Mouse (Mus musculus): ENCODE data around the gene Ulk3. TPM values are rescaled to one million over a fixed set of nuclear protein-coding genes. Genes with fewer than 3 reads are reported as not detected.

Ulk3 gene
- total and polyA plus RNA-seq, 3 experiments = 3.3 to 14.3 (median 10.5) TPM

GRCm38 (mm10) chr9:57641775-57642550 lies 52.7 kb downstream of the Ulk3 start:
- H3K4me1 ChIP-seq (ENCODE audit: insufficient read depth, low read depth, low read length) = peaks cover 90% of the 10 kb centered on the region
- ATAC-seq (ENCODE audit: extremely low read depth, insufficient number of reproducible peaks, low FRiP score, poor library complexity, severe bottlenecking) (no peak), DNase-seq (ENCODE audit: low spot score) (no peak)
- H3K36me3 ChIP-seq (replicated peaks) = peaks cover 69% of the 10 kb centered on the region
- TF ChIP-seq CTCF (IDR thresholded peaks at IDR 0.05; ENCODE audit: low read depth, low read length) = no peak
- no peak for TF ChIP-seq POLR2AphosphoS5 (IDR thresholded peaks at IDR 0.05; ENCODE audit: insufficient replicate concordance, low read depth, low read length)
- TF ChIP-seq TAL1 (conservative IDR thresholded peaks at IDR 0.05; ENCODE audit: low read depth, low read length) = no peak
- no peak for TF ChIP-seq GATA1 (IDR thresholded peaks at IDR 0.05; ENCODE audit: borderline replicate concordance, low read length)
- no peak for TF ChIP-seq GATA2 (IDR thresholded peaks at IDR 0.05; ENCODE audit: borderline replicate concordance, low read depth, low read length)
- peak overlapping the region; percentile 92; the same call in 1 of the 2 replicates for H3K4me3 ChIP-seq (ENCODE audit: low read depth, low read length)
- no peaks in the 10 kb centered on the region for H3K27me3 ChIP-seq (ENCODE audit: insufficient read depth, low read length)
- no peaks in the 10 kb centered on the region for H3K9me3 ChIP-seq (replicated peaks)

GRCm38 (mm10) chr9:57643169-57643855 lies 54.1 kb downstream of the Ulk3 start:
- DNase-seq (ENCODE audit: low spot score) (no peak), ATAC-seq (ENCODE audit: extremely low read depth, insufficient number of reproducible peaks, low FRiP score, poor library complexity, severe bottlenecking) (no peak)
- peaks cover 89% of the 10 kb centered on the region for H3K4me1 ChIP-seq (ENCODE audit: insufficient read depth, low read depth, low read length)
- H3K27me3 ChIP-seq (ENCODE audit: insufficient read depth, low read length) = no peaks in the 10 kb centered on the region
- peaks cover 56% of the 10 kb centered on the region for H3K36me3 ChIP-seq (replicated peaks)
- TF ChIP-seq GATA1 (IDR thresholded peaks at IDR 0.05; ENCODE audit: borderline replicate concordance, low read length) (no peak), CTCF (IDR thresholded peaks at IDR 0.05; ENCODE audit: low read depth, low read length) (no peak), TAL1 (conservative IDR thresholded peaks at IDR 0.05; ENCODE audit: low read depth, low read length) (no peak), POLR2AphosphoS5 (IDR thresholded peaks at IDR 0.05; ENCODE audit: insufficient replicate concordance, low read depth, low read length) (no peak), GATA2 (IDR thresholded peaks at IDR 0.05; ENCODE audit: borderline replicate concordance, low read depth, low read length) (no peak)
- H3K4me3 ChIP-seq (ENCODE audit: low read depth, low read length) = peak overlapping the region; percentile 92
- no peaks in the 10 kb centered on the region for H3K9me3 ChIP-seq (replicated peaks)

- peaks cover 89% of the 10 kb centered on the region for H3K4me1 ChIP-seq (ENCODE audit: insufficient read depth, low read depth, low read length)
- ATAC-seq (ENCODE audit: extremely low read depth, insufficient number of reproducible peaks, low FRiP score, poor library complexity, severe bottlenecking) = peak; percentile 46
Measured at GRCm38 (mm10) chr9:57643856-57644180, 54.6 kb downstream of the Ulk3 start.

GRCm38 (mm10) chr9:57644442-57644943 lies 55.2 kb downstream of the Ulk3 start:
- Histone ChIP-seq H3K4me1 (ENCODE audit: insufficient read depth, low read depth, low read length) (peaks cover 83% of the 10 kb centered on the region), H3K27me3 (ENCODE audit: insufficient read depth, low read length) (no peaks in the 10 kb centered on the region)

More at GRCm38 (mm10) chr9:57643856-57644180, 54.6 kb downstream of the Ulk3 start:
- peak; percentile 50 for DNase-seq (ENCODE audit: low spot score)
- peak overlapping the region; percentile 92 for H3K4me3 ChIP-seq (ENCODE audit: low read depth, low read length)
- no peaks in the 10 kb centered on the region for H3K27me3 ChIP-seq (ENCODE audit: insufficient read depth, low read length)
- peaks cover 50% of the 10 kb centered on the region for H3K36me3 ChIP-seq (replicated peaks)
- no peak for TF ChIP-seq POLR2AphosphoS5 (IDR thresholded peaks at IDR 0.05; ENCODE audit: insufficient replicate concordance, low read depth, low read length)
- peak; percentile 82 for TF ChIP-seq TAL1 (conservative IDR thresholded peaks at IDR 0.05; ENCODE audit: low read depth, low read length)
- H3K9me3 ChIP-seq (replicated peaks) = no peaks in the 10 kb centered on the region

DNA sequence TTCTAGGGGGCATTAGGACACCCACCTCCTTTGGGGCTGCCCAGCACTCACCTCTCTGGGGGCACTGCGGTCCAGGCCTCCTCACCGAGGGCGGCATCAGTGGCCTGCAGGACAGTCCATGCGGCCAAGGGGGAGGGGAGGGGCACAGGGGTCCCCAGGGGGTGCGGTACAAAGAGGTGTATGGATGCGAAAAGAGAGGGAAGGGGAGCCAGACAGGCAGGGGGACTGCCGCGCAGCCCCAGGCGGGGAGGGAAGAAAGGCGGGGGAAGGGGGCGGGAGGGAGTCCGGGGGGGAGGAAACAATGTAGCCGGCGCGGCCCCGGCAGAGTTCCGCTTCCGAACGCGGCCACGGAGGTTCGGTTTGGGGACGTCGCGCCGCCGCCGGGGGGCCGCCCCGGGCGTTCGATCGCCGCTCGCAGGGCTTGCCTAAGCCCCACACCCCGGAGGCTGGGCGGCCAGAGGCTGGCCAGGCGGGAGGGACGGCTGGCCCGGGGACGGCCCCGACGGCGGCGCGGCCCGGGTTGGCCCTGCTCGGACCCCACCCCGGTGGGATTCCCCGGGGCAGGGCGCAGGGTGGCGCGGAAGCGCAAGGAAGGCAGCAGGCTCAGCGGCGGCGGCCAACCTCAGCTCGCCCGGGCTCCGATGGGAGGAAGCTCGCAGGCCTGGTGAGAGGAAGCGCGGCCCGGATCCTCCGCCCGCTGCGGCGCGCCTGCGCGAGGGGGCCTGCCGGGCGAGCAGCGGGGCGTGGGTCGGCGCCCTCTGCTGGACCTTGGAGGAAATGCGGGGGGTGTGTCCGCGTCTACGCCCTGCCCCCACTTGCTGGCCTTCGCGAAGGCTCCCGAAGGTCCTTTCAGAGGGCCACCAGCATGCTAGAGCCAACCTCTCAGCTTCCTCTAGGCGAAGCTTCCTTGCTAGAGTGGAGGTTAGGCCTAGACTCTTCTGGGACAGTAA lies 56.0 kb downstream of the Ulk3 start:
- peaks cover 77% of the 10 kb centered on the region for H3K4me1 ChIP-seq (ENCODE audit: insufficient read depth, low read depth, low read length)
- no peak for TF ChIP-seq TAL1 (conservative IDR thresholded peaks at IDR 0.05; ENCODE audit: low read depth, low read length)
- TF ChIP-seq CTCF (IDR thresholded peaks at IDR 0.05; ENCODE audit: low read depth, low read length) = peak; percentile 93
- ATAC-seq (ENCODE audit: extremely low read depth, insufficient number of reproducible peaks, low FRiP score, poor library complexity, severe bottlenecking) (no peak), DNase-seq (ENCODE audit: low spot score) (peak; percentile 87)
- peaks cover 36% of the 10 kb centered on the region for H3K36me3 ChIP-seq (replicated peaks)
- no peaks in the 10 kb centered on the region for H3K9me3 ChIP-seq (replicated peaks)
- no peaks in the 10 kb centered on the region for H3K27me3 ChIP-seq (ENCODE audit: insufficient read depth, low read length)
- peak overlapping the region; percentile 92 for H3K4me3 ChIP-seq (ENCODE audit: low read depth, low read length)

More at GRCm38 (mm10) chr9:57644442-57644943, 55.2 kb downstream of the Ulk3 start:
- DNase-seq (ENCODE audit: low spot score) = no peak
- Histone ChIP-seq H3K36me3 (replicated peaks) (peaks cover 44% of the 10 kb centered on the region), H3K9me3 (replicated peaks) (no peaks in the 10 kb centered on the region), H3K4me3 (ENCODE audit: low read depth, low read length) (peak overlapping the region; percentile 92)
- no peak for ATAC-seq (ENCODE audit: extremely low read depth, insufficient number of reproducible peaks, low FRiP score, poor library complexity, severe bottlenecking)
- TF ChIP-seq GATA1 (IDR thresholded peaks at IDR 0.05; ENCODE audit: borderline replicate concordance, low read length) (no peak), CTCF (IDR thresholded peaks at IDR 0.05; ENCODE audit: low read depth, low read length) (no peak), GATA2 (IDR thresholded peaks at IDR 0.05; ENCODE audit: borderline replicate concordance, low read depth, low read length) (no peak), POLR2AphosphoS5 (IDR thresholded peaks at IDR 0.05; ENCODE audit: insufficient replicate concordance, low read depth, low read length) (no peak), TAL1 (conservative IDR thresholded peaks at IDR 0.05; ENCODE audit: low read depth, low read length) (no peak)

Other genes with a start within 250 kb of the Ulk3 start
- gene Ppcdc, start 149.3 kb upstream of the Ulk3 start, total RNA-seq (2014; fragmentation: Nextera tagmentation) = 55.0 and 58.6 TPM in 2 replicates
- 26.0 and 29.9 TPM in 2 replicates for gene Ppcdc, start 149.3 kb upstream of the Ulk3 start, total RNA-seq (2017)
- gene Ppcdc, start 149.3 kb upstream of the Ulk3 start, polyA plus RNA-seq (2012) = 3.0 and 8.5 TPM in 2 replicates
- not detected in 2 replicates for gene Scamp5, start 121.4 kb upstream of the Ulk3 start, total RNA-seq (2014; fragmentation: Nextera tagmentation)
- gene Scamp5, start 121.4 kb upstream of the Ulk3 start, total RNA-seq (2017) = 0.22 and 0.29 TPM in 2 replicates
- gene Scamp5, start 121.4 kb upstream of the Ulk3 start, polyA plus RNA-seq (2012) = 0.21 and 0.22 TPM in 2 replicates
- 10.8 and 17.4 TPM in 2 replicates for gene Rpp25, start 85.4 kb upstream of the Ulk3 start, total RNA-seq (2014; fragmentation: Nextera tagmentation)
- gene Rpp25, start 85.4 kb upstream of the Ulk3 start, total RNA-seq (2017) = 2.9 and 5.4 TPM in 2 replicates
- 5.4 and 6.2 TPM in 2 replicates for gene Rpp25, start 85.4 kb upstream of the Ulk3 start, polyA plus RNA-seq (2012)
- gene Cox5a, start 68.2 kb upstream of the Ulk3 start, total RNA-seq (2014; fragmentation: Nextera tagmentation) = 88.8 and 106 TPM in 2 replicates
- 129 and 181 TPM in 2 replicates for gene Cox5a, start 68.2 kb upstream of the Ulk3 start, total RNA-seq (2017)
- 455 and 528 TPM in 2 replicates for gene Cox5a, start 68.2 kb upstream of the Ulk3 start, polyA plus RNA-seq (2012)
- 8.1 and 9.5 TPM in 2 replicates for gene Fam219b, start 51.9 kb upstream of the Ulk3 start, total RNA-seq (2014; fragmentation: Nextera tagmentation)
- 12.2 and 15.5 TPM in 2 replicates for gene Fam219b, start 51.9 kb upstream of the Ulk3 start, total RNA-seq (2017)
- 11.3 and 16.8 TPM in 2 replicates for gene Fam219b, start 51.9 kb upstream of the Ulk3 start, polyA plus RNA-seq (2012)
- 11.1 and 12.3 TPM in 2 replicates for gene Mpi, start 36.7 kb upstream of the Ulk3 start, total RNA-seq (2014; fragmentation: Nextera tagmentation)
- gene Mpi, start 36.7 kb upstream of the Ulk3 start, total RNA-seq (2017) = 12.1 and 12.5 TPM in 2 replicates
- 2.5 and 4.4 TPM in 2 replicates for gene Mpi, start 36.7 kb upstream of the Ulk3 start, polyA plus RNA-seq (2012)
- gene Scamp2, start 28.5 kb upstream of the Ulk3 start, total RNA-seq (2014; fragmentation: Nextera tagmentation) = 18.0 and 26.6 TPM in 2 replicates
- 16.6 and 19.4 TPM in 2 replicates for gene Scamp2, start 28.5 kb upstream of the Ulk3 start, total RNA-seq (2017)
- 7.4 and 19.2 TPM in 2 replicates for gene Scamp2, start 28.5 kb upstream of the Ulk3 start, polyA plus RNA-seq (2012)
- gene Cplx3, start 16.8 kb downstream of the Ulk3 start, total RNA-seq (2014; fragmentation: Nextera tagmentation) = not detected in 2 replicates
- gene Cplx3, start 16.8 kb downstream of the Ulk3 start, total RNA-seq (2017) = 0.11 TPM in 1 of 2 replicates, not detected in the other
- not detected in 2 replicates for gene Cplx3, start 16.8 kb downstream of the Ulk3 start, polyA plus RNA-seq (2012)
- gene Lman1l, start 31.3 kb downstream of the Ulk3 start, total RNA-seq (2014; fragmentation: Nextera tagmentation) = not detected in 2 replicates
- gene Lman1l, start 31.3 kb downstream of the Ulk3 start, total RNA-seq (2017) = not detected in 2 replicates
- gene Lman1l, start 31.3 kb downstream of the Ulk3 start, polyA plus RNA-seq (2012) = not detected in 2 replicates
- gene Csk, start 64.2 kb downstream of the Ulk3 start, total RNA-seq (2014; fragmentation: Nextera tagmentation) = 118 and 125 TPM in 2 replicates
- gene Csk, start 64.2 kb downstream of the Ulk3 start, total RNA-seq (2017) = 151 and 154 TPM in 2 replicates
- gene Csk, start 64.2 kb downstream of the Ulk3 start, polyA plus RNA-seq (2012) = 311 and 332 TPM in 2 replicates
- not detected in 2 replicates for gene Cyp1a2, start 94.3 kb downstream of the Ulk3 start, total RNA-seq (2014; fragmentation: Nextera tagmentation)
- gene Cyp1a2, start 94.3 kb downstream of the Ulk3 start, total RNA-seq (2017) = not detected in 2 replicates
- gene Cyp1a2, start 94.3 kb downstream of the Ulk3 start, polyA plus RNA-seq (2012) = not detected in 2 replicates
- gene Cyp1a1, start 98.5 kb downstream of the Ulk3 start, total RNA-seq (2014; fragmentation: Nextera tagmentation) = not detected in 2 replicates
- not detected in 2 replicates for gene Cyp1a1, start 98.5 kb downstream of the Ulk3 start, total RNA-seq (2017)
- gene Cyp1a1, start 98.5 kb downstream of the Ulk3 start, polyA plus RNA-seq (2012) = not detected in 2 replicates
- 11.6 and 13.2 TPM in 2 replicates for gene Edc3, start 119.1 kb downstream of the Ulk3 start, total RNA-seq (2014; fragmentation: Nextera tagmentation)
- 5.7 and 5.9 TPM in 2 replicates for gene Edc3, start 119.1 kb downstream of the Ulk3 start, total RNA-seq (2017)
- 9.5 and 9.8 TPM in 2 replicates for gene Edc3, start 119.1 kb downstream of the Ulk3 start, polyA plus RNA-seq (2012)
- 95.9 and 119 TPM in 2 replicates for gene Clk3, start 176.4 kb downstream of the Ulk3 start, total RNA-seq (2014; fragmentation: Nextera tagmentation)
- 53.8 and 56.8 TPM in 2 replicates for gene Clk3, start 176.4 kb downstream of the Ulk3 start, total RNA-seq (2017)
- gene Clk3, start 176.4 kb downstream of the Ulk3 start, polyA plus RNA-seq (2012) = 33.0 and 36.9 TPM in 2 replicates
- gene Arid3b, start 247.3 kb downstream of the Ulk3 start, total RNA-seq (2014; fragmentation: Nextera tagmentation) = 16.7 and 19.5 TPM in 2 replicates
- gene Arid3b, start 247.3 kb downstream of the Ulk3 start, total RNA-seq (2017) = 6.1 and 7.2 TPM in 2 replicates
- 4.0 and 7.4 TPM in 2 replicates for gene Arid3b, start 247.3 kb downstream of the Ulk3 start, polyA plus RNA-seq (2012)

Measured in G1E (cell line).